Mouse (Mus musculus): ENCODE results near the gene Clip3. TPM values are rescaled to one million over a fixed set of nuclear protein-coding genes. Genes with fewer than 3 reads are reported as not detected.

The Clip3 gene
- not detected in 4 replicates for total RNA-seq (2023; ENCODE audit: inconsistent age)

DNA sequence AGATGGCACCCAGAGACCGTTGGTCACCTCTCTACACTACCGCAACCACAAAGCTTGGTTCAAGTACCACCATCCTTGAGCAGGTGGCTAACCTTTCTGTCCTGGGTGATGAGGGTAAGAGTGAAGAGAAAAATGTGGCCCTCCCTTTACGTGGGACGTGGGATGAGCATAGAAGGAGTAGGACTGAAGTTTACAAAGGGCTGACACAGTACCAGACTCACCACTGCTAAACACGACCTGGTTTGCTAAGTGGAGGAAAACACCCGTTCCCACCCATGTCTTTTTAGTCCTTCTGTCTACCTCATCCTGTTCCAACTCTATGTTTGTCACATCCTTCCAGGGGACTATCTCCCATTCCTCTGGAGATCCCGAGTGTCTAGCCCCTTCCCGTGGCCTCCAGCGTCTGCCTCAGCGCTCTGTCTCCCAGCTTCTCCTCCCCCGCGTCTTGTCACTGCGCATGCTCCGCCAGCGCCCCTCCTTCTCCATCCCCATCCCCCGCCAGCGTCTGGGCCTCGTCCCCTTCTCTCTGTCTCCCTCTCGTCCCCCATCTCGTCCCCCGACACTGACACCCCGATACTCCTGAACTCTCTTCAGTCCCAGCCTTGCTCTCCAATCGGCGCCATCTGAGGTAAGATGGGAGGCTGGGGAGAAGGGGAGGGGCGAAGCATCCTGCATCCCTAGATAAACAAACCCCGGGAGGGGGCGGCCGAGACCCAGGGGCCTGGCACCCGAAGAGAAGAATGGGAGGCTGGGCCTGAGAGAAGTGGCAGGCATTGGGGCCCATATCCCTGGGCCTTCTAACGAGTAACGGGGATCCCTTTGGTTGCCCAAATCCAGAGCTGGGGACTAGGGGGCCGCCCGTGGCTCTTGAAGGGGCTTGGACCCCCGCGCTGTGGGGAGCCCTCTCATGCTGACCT is at the start of gene Clip3:
TSS of gene Clip3 (plus strand) at position 514 of the 917 bp plus-strand sequence.

DNA sequence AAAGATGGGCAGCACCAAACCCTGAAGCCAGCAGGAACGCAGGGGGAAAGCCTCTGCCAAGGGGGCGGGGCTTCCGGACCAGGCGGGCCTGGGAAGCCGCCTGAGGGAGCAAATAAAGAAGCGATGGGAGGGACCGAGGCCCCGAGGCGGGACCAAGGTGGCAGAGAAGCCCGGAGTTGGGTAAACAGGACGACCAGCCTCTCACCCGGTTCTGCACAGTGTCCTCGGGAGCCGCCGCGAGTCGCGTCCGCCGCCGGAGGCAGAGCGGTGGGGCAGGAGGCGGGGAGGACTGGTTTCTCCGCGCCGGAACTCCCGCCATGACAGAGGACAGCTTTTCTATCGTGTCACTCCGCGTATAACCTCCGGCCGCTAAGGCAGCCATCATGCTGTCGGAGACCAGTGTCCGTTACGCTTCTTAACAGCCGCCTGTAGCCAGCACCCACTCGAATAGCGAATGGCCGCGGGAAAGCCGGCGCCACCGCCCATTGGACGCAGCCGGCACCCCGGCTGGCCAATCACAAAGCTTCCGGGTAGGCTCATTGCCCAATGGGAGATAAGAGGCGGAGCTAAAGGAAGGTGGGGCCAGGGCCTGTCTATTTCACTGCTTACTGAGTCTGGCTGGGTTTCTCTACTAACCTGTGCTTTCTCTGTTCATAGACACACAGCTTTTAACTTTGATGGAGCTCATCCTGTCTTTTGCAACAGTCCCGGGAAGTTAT is 11.4 kb upstream of the Clip3 start, which contains the start of the genes Thap8 and Wdr62:
TSS of gene Thap8 (plus strand) at position 144 of the 719 bp plus-strand sequence.
TSS of gene Wdr62 (minus strand) at position 469 of the 719 bp plus-strand sequence.

DNA sequence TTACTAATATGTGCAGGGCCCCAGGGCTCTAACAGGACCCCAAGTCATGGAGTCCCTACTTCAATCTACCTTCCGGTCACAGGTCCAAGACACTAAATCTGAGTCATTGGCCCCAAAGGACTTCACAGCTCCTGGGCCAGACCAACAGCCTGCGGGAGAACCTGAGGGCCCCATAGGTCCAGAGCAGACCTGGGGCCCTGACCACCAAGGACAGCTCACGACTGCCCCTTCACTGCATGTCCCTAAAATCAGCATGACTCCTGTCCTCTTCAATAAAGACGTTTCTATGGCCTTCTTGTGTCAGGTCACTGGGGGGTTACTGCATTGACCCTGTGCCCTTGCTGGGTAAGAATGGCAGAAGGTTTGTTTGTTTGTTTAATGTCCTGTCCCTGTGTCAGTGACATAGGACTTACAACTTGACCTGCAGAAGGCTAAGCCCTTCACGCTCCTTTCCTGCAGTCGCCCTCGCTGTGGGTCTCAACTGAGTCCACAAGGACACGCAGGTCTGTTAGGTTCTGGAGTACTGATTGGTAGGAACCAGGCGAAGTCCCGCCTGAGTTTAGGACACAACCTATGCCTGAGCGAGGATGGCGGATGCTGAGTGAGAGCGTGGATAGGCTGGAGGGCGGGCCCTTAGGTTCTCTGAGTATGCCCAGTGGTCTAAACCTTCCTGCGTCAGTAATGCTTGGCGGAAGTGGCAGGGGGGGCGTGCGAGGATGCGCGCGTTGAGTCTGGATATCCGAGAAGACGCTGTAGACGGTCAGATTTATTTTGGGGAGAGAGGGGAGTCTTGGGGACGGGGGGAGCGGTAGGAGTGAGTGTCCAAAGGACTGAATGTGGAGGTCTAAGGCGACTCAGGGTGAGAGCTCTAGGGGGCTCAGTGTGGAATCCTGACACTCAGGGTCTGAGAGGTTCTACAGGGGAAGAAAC is 16.8 kb downstream of the Clip3 start, which contains the start of gene Alkbh6:
TSS of gene Alkbh6 (plus strand) at position 642 of the 930 bp plus-strand sequence.

DNA sequence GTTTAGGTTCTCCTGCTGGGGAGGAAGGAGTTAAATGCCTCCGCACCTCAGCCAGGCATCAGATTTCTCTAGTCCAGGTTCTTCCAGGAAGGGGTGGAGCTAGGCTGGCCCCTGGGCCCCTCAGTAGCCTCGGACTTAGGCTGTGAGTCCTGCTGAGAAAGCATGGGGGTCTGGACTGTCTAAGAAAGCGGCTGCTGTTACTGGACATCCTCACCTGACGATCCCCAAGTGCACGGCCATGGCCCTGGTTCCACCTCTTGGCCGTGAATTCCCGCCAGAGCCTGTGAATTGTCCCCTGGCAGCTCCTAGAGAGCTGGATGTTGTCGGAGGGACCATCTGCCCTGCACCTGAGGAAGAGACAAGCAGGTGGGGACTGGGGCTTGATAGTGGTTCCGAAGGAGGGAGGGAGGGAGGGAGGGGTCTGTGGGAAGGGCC is 23.2 kb downstream of the Clip3 start, which contains the start of gene Syne4:
TSS of gene Syne4 (plus strand) at position 87 of the 435 bp plus-strand sequence.

DNA sequence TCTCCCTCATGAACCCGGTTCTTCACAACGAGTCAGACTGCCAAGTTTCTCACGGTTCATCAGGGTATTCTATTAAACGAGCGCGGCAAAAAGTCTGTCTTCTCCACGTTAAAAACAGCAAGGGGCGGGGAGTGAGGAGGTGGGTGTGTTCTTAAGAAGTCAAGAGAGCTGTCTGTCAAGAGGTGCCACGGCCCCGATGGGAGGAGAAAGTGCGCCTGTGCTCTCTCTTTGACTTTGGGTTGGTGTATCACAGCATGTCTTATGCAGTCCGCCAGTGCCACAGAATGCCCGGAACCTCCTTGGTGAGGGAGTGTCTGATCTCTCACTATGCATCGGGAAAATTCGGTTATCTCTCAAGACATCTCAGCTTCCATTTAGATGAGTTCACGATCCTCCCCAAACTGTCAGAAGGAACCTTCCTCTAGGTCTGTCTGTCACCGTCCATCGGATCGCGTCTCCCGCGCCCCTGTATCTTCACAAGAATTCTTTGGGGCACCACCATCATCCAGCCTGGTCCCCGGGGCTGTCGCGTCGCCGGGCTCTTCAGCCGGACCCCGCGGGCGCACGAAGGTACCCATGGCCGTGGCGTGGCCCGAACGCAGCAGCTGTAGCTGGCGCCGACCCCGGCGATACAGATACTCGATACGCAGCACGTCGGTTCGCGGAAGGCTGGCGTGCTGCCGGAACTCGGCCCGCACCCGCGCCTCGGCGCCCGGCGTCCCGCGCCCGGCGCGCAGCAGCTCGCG is 30.2 kb downstream of the Clip3 start, which contains the start of gene E130208F15Rik:
TSS of gene E130208F15Rik (plus strand) at position 202 of the 746 bp plus-strand sequence.

DNA sequence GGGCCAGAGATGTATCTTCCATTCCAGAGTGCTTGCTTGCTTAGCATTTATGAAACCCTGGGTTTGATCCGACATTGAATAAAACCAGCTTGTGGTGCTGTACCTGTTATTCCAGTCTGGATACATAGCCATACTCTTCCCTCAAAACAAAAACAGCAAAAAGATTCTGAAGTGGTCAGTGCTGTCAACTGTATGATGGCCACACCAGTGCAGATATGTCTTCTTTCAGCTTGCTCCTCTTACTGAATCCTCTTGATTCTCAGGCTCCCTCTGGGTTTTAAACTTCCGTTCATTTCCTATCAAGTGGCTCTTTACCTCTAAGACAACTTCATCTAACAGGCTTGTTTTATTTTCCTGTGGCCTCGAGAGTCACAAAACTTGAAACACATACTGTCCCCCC is 32.3 kb downstream of the Clip3 start, which contains the start of gene Sdhaf1:
TSS of gene Sdhaf1 (minus strand) at position 101 of the 400 bp plus-strand sequence.

Other genes starting within 250 kb of the Clip3 start
- 3.1 to 4.9 TPM (median 4.0 TPM) in 4 replicates for gene Zfp14, start 240.3 kb upstream of the Clip3 start, total RNA-seq (2023; ENCODE audit: inconsistent age)
- gene Zfp82, start 218.8 kb upstream of the Clip3 start, total RNA-seq (2023; ENCODE audit: inconsistent age): 4.2 to 7.9 TPM (median 5.0 TPM) in 4 replicates
- gene Gm26920, start 201.3 kb upstream of the Clip3 start, total RNA-seq (2023; ENCODE audit: inconsistent age): not detected in 4 replicates
- gene Zfp566, start 201.2 kb upstream of the Clip3 start, total RNA-seq (2023; ENCODE audit: inconsistent age): 5.3 to 7.5 TPM (median 5.8 TPM) in 4 replicates
- 23.6 to 31.7 TPM (median 26.5 TPM) in 4 replicates for gene Zfp260, start 197.0 kb upstream of the Clip3 start, total RNA-seq (2023; ENCODE audit: inconsistent age)
- 14.6 to 20.9 TPM (median 16.3 TPM) in 4 replicates for gene Zfp382, start 169.8 kb upstream of the Clip3 start, total RNA-seq (2023; ENCODE audit: inconsistent age)
- 41.7 to 52.0 TPM (median 46.8 TPM) in 4 replicates for gene Zfp146, start 122.0 kb upstream of the Clip3 start, total RNA-seq (2023; ENCODE audit: inconsistent age)
- gene Cox7a1, start 107.6 kb upstream of the Clip3 start, total RNA-seq (2023; ENCODE audit: inconsistent age): 1.6 TPM in 1 of 4 replicates, not detected in the others
- gene Capns1, start 92.9 kb upstream of the Clip3 start, total RNA-seq (2023; ENCODE audit: inconsistent age): 176 to 190 TPM (median 187 TPM) in 4 replicates
- gene Polr2i, start 59.8 kb upstream of the Clip3 start, total RNA-seq (2023; ENCODE audit: inconsistent age): 33.3 to 43.1 TPM (median 37.9 TPM) in 4 replicates
- 30.3 to 41.6 TPM (median 35.2 TPM) in 4 replicates for gene Tbcb, start 59.5 kb upstream of the Clip3 start, total RNA-seq (2023; ENCODE audit: inconsistent age)
- not detected in 4 replicates for gene Ovol3, start 56.0 kb upstream of the Clip3 start, total RNA-seq (2023; ENCODE audit: inconsistent age)
- gene Thap8, start 11.6 kb upstream of the Clip3 start, total RNA-seq (2023; ENCODE audit: inconsistent age): 1.1 to 2.1 TPM (median 1.7 TPM) in 4 replicates
- 6.2 to 10.2 TPM (median 6.8 TPM) in 4 replicates for gene Wdr62, start 11.3 kb upstream of the Clip3 start, total RNA-seq (2023; ENCODE audit: inconsistent age)
- gene Alkbh6, start 17.0 kb downstream of the Clip3 start, total RNA-seq (2023; ENCODE audit: inconsistent age): 78.4 to 86.3 TPM (median 81.5 TPM) in 4 replicates
- 6.4 to 7.9 TPM (median 6.8 TPM) in 4 replicates for gene Syne4, start 23.1 kb downstream of the Clip3 start, total RNA-seq (2023; ENCODE audit: inconsistent age)
- gene E130208F15Rik, start 30.0 kb downstream of the Clip3 start, total RNA-seq (2023; ENCODE audit: inconsistent age): 4.3 to 7.0 TPM (median 5.0 TPM) in 4 replicates
- gene Sdhaf1, start 32.2 kb downstream of the Clip3 start, total RNA-seq (2023; ENCODE audit: inconsistent age): 17.6 to 23.6 TPM (median 21.4 TPM) in 4 replicates
- not detected in 4 replicates for gene Lrfn3, start 71.0 kb downstream of the Clip3 start, total RNA-seq (2023; ENCODE audit: inconsistent age)
- gene Tyrobp, start 122.0 kb downstream of the Clip3 start, total RNA-seq (2023; ENCODE audit: inconsistent age): 70.1 to 84.0 TPM (median 75.8 TPM) in 4 replicates
- 39.7 to 48.5 TPM (median 46.1 TPM) in 4 replicates for gene Hcst, start 128.1 kb downstream of the Clip3 start, total RNA-seq (2023; ENCODE audit: inconsistent age)
- gene Nfkbid, start 130.0 kb downstream of the Clip3 start, total RNA-seq (2023; ENCODE audit: inconsistent age): 301 to 337 TPM (median 313 TPM) in 4 replicates
- not detected in 4 replicates for gene Aplp1, start 153.8 kb downstream of the Clip3 start, total RNA-seq (2023; ENCODE audit: inconsistent age)
- not detected in 4 replicates for gene Kirrel2, start 166.0 kb downstream of the Clip3 start, total RNA-seq (2023; ENCODE audit: inconsistent age)
- gene Nphs1, start 166.6 kb downstream of the Clip3 start, total RNA-seq (2023; ENCODE audit: inconsistent age): not detected in 4 replicates
- gene Prodh2, start 201.9 kb downstream of the Clip3 start, total RNA-seq (2023; ENCODE audit: inconsistent age): not detected in 4 replicates
- gene Arhgap33, start 243.3 kb downstream of the Clip3 start, total RNA-seq (2023; ENCODE audit: inconsistent age): 11.3 to 15.9 TPM (median 12.8 TPM) in 4 replicates

Data from B cell, adult (primary cell).